Mouse (Mus musculus) brain, embryonic 18.5 days (tissue): Measurements from ENCODE around the gene Serinc2.

Experiments used
- DNase-seq: peaks from one replicate; pipeline ENCODE4 v3.0.0-alpha.2; 2012; ENCODE audit warnings: low read depth, low spot score

The Serinc2 gene

GRCm38 (mm10) chr4:130297123-130297529, 18.1 kb upstream of the Serinc2 start:
- no peak for DNase-seq

- no peak for DNase-seq
Measured at GRCm38 (mm10) chr4:130296243-130296965, 17.4 kb upstream of the Serinc2 start.

DNA sequence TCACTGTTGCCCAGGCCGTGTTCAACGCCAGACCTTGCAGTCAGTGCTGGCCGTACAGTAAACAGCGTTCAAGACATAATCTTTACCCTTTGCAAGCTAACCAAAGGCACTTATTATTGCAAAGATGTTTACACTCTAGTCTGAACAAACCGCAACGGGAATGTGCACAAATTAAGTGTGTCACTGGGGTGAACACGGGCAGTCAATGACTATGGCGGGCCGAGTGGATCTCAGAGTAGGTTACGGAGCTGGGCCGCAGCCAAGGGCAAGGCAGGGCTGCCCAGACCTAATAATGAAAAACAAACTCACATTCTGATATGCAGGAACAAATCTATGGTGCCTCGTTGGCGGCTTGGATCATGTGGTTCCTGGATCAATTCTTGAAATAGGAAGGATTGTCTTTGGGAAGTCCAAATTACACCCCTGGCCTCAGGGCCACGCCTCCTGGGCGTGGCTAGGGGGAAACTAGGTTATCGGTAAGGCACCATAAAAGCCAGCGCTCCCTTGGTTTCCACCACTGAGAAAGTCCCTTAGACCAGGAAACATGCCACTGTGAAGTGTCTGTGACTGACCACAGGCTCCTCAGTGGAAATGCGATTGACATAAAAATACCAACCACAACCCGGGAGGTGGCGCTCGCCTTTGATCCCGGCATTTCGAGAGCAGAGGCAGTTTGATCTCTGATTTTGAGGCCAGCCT, 16.2 kb upstream of the Serinc2 start:
- DNase-seq = no peak

DNA sequence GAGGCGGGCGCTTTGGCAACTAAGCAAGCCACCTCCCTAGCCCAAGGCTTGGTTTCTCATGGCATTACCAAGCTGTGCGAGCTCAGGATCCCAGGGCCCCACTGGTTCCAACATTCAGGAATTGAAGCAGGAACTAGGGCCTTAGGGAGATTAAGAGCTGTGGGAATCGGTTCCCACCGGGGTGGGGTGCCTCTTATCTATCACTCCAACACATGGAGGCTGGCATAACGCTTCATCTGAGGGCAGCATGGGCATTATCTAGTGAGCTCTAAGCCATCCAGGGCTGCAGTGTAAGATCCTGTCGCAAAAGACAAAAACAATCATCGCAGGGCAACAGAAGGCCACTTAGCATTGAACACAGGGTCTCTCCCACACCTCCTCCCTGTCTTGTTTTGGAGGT, 15.5 kb upstream of the Serinc2 start:
- no peak for DNase-seq

DNA sequence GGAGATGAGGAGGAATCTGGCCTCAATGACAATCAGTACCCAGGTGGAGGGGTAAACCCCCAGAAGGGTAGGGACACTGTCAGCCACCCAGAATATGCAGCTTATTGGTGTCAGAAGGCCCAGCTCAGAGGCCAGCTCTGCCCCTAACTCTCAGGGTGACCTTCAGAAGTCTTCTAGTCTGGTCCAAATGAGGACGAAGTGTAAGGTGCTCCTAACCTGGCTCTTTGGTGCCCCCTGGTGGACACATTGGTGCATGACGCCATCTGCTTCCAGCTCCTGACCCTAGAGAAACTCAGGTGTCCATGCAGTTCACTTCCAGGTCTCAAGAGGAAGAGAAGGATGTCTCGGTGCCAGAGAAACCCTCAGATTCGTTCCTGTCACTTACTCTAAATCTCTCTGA, 13.3 kb upstream of the Serinc2 start:
- DNase-seq = no peak

GRCm38 (mm10) chr4:130289824-130290223, 10.8 kb upstream of the Serinc2 start:
- DNase-seq = no peak

GRCm38 (mm10) chr4:130286531-130286930, 7.5 kb upstream of the Serinc2 start:
- no peak for DNase-seq

DNA sequence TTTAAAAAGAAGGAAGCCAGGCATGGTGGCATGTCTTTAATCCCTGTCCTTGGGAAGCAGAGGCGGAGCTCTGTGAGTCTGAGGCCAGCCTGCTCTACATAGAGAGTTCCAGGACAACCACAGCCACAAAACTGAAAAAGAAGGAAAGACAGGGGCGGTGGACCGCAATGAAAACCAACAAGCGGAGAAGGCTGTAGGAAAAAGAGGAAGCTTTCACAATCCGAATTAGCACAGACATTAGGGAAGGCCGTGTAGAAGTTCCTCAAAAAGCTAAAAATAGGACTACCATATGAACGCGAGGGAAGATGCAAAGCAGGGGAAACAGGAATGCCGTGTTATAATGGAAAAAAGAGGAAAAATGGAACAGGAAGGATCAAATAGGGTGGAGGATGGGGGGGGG, 4.8 kb upstream of the Serinc2 start:
- DNase-seq = no peak

GRCm38 (mm10) chr4:130282856-130283255, 3.9 kb upstream of the Serinc2 start:
- no peak for DNase-seq

DNA sequence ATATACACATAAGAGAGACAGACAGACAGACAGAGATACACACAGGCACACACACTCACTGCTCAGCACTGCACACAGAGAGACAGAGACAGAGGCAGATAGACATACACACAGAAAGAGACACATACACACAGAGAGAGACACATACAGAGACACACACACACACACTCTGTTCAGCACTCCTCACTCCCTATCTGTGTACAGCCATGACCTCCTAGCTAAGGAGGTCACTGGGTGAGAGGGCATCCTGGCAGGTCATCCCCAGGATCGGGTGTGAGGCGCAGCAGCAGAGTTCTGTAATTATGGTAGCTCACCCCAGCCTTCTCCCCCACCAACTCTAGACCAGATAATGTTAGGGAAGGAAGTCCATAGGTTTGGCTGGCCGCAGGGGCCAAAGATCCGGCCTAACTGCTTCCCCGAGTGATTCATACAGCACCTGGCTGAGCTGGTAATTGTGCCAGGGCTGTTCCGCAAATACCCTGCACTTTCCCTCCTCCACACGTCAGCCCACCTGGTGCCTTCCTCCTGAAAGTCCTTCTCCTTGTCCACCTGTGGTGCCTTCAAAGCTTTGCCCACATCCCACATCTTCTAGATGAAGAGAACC, 2.3 kb downstream of the Serinc2 start:
- no peak for DNase-seq

DNA sequence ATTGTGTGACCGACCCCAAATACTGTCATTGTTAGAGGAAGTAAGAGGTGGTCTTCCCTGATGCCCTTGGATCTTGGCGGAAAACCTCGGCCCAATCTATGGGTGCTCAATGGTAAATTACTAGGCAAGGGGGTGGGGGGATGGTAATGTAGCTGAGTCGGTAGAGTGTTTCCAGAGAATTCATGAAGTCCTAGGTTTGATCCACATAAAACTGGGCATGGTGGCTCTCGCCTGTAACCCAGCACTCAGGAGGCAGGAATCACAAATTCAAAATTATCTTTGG, 3.2 kb downstream of the Serinc2 start:
- DNase-seq = no peak

DNA sequence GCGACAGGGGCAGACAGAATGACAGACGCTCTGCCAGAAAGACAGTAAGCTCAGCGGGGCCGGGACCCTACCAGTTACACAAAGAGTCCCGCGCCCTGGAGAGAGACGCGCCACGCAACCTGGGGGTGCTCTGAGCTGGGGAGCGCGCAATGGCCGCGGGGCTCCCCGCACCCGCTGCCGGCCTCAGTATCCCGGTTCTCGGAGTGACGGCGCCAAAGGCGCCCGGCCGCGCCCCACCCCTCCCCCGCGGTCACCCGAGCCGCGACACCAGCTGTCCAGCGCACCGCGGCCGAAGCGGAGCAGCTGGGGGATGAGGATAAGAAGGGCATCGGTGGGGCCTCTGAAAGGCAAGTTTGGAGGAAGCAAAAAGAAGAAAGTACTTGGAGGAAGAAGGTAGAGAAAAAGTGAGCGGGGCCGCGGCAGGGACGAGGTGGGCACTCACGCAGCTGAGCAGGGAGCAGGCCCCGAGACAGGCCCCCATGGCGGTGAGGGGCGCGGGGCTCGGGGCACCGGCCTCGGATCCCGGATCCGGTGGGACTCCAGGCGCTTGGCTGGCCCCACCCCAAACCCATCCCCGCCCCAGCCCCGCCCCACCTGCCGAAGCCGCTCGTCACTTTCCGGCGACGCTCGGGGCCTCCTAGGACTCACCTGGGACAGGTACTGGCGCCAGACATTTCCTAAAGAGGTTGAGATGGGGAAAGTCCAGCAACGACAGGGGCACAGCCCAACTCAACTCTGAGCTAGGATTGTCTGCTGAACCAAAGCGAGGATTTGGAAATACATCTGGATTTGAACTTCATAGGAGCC, 3.8 kb downstream of the Serinc2 start:
- DNase-seq = no peak

DNA sequence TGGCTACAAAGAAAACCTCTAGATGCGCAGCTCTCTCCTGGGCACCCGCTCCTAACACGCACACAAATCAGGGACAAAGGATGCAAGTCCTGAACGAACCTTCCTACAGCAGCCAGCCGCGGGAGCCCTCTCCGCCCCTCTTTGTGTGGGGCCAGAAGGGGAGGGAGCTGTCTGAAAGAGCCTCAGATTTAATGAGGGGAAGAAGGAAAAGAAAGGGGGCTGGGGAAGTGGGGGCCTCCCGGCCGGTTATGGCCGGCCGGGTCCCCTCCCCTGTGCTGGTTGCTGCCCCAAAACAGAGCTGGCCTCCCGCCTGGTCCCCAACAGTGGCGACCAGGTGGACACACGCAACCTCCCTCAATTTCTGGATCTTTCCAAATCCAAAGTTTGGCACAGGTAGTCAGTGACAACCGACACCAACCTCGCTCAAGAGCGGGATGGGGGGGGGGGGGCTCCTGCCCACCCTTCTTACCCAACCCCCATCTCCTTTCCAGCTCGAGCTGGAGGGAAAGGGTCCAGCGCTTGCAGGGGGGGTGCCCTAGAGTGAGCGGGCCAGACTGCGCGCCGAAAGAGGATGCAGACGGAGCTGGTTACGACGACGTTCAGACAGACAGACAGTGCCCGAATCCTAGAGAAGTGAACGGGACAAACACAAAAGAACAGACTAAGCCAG, 4.5 kb downstream of the Serinc2 start:
- peak; percentile 55 for DNase-seq

DNA sequence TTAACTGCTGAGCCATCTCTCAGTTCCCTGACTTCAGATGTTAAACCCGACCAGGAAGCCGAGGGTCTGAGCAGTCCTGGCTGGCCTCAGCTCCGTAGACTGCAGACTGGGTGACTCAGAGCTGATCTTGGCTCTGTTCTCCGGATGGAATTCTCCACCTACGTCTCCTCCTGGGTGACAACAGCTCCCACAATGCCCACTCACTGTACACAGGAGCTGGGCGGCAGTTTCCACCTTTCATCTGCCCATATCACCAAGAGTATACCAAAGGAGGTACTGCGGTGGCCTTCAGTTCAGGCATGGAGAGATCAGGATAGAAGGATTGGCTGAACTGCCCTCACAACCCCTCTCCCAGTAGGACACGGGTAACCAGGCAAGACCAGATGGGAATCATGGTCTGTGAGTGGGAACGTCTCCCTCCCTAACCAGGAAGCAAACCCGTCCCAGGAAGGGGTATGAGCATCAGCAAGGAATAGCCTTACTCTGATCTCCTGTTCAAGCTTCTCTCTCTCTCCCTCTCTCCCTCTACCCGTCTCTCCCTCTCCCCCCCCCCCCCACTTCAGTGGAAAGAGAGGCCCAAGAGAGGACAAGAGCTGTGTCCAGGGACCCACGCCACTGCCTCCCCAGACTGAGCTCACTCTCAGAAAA, 5.2 kb downstream of the Serinc2 start:
- no peak for DNase-seq

- no peak for DNase-seq
Measured at GRCm38 (mm10) chr4:130270611-130271347, 8.2 kb downstream of the Serinc2 start.

DNA sequence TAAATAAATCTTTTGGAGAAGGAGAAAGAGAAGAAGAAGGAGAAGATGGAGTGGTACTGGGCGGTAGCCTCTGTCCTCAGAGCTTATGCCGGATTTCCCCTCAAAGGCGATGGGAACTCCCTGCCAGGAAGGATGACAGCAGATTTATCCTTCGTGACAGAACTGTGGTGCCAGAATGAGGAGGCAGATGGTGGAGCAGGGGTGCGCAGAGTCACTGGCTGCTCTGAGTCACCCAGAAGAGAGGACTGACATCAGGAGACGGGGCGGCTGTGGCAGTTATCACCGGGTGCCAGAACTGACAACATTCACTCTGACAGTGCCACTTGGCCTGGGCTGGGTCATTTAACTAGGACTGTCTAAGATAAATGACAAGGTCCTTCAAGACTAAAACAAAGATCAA, 8.9 kb downstream of the Serinc2 start:
- no peak for DNase-seq

- DNase-seq = no peak
Measured at GRCm38 (mm10) chr4:130268736-130269135, 10.3 kb downstream of the Serinc2 start.

DNA sequence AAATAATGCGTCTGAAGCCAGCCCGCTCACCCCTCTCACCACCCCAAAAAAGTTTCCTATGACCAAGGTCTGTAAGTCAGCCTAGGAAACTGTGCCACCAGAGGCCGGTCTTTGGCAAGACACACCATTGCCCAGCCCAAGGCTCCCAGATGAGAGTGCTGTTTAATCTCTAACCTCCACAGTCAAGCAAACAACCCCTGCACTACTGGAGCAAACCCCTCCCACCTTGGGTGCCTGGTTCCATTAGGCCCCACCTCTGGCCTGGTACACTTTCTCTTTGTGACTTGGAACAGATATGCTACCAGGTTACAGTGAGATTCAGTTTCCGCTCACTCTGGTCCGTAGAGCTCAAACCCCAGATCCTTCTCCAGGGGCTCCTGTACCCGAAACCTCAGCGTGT, 11.9 kb downstream of the Serinc2 start:
- DNase-seq = no peak

DNA sequence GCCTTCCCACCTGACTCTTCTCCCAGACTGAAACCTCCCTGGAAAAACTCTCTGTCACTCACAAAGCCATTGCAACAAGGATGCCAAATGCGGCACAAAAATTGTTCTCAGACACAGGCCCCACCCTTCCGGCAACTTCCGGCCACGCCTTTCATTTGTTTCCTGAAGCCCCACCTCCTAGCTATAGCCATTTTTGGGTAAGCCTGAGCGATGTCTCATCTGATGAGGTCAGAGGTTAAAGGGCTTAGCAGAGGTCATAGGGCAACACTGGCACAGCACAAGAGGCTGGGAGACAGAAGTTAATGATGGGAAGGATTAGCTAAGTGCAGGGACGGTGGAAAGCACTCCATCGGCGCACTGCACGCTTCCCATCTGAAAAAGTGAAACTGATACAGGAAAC, 12.4 kb downstream of the Serinc2 start:
- no peak for DNase-seq

GRCm38 (mm10) chr4:130264698-130265349, 14.2 kb downstream of the Serinc2 start:
- DNase-seq = no peak
